Mouse (Mus musculus): Measurements from ENCODE around the gene Ddx39.

The Ddx39 gene

DNA sequence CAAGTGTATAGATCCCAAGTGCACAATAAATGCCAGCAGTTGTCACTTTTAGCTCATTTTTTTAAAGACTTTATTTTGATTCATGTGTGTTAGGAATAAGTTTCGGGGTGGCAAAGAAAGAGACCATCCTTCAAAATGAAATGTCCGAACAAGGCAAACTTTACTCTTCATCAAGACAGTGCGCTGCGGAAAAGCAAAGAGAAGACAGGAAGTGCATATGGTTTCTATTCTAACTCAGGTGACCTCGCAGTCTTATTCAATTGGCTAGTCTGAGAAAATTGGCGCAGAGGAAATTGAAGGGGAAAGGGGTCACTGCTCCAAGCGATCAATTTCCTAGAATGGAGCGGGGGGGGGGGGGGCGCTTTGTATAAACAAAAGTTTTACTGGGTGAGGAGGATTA lies 15.4 kb upstream of the Ddx39 start:
- DNase-seq = no peak

DNA sequence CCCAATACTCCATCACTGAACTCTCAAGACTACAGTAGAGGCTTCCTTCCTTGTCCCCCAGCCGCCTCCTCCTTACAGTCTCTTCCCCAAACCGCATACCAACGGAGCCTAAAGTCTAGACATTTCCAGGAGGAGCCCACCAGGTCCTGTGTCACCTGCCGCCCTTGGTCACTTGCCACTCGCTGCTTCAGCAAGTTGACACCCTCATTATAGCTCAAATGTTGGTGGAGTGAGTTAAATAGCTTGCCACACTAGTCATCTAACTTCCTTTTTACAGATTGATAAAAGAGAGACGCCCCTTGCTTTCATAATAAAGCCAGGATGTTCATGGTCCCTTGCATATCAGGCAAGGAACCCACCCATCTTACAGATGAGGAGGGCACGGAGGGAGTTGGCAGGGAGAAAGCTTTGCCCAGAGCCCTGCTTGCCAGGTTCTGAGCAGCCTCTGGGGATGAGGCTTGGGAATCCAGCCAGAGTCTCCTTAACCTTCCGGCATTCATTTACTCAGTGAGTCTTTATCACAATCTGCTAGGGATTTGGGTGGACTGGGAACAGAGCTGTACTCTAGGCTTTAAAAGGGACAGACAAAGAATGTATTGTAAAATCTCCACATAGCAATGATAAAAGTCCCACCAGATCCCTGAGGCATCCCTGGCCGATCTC lies 14.4 kb upstream of the Ddx39 start:
- peak; percentile 24 to 34 for DNase-seq

- DNase-seq = no peak
Observed at GRCm38 (mm10) chr8:83703426-83703825, 11.6 kb upstream of the Ddx39 start.

DNA sequence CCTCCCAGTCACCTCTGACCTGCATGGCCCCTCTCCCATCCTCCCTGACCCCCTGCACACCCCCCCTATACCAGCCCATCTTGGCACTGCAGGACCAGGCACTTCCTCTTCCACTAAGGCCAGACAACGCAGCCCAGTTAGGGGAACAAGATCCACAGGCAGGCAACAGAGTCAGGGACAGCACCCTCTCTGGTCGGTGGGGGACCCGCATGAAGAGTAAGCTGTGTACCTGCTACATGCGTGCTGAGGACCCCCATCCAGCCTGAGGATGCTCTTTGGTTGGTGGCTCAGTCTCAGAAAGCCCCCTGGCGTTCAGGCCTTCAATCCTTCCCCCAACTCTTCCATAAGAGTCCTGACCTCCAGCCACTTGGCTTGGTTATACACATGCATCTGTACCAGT lies 8.6 kb upstream of the Ddx39 start:
- DNase-seq = no peak

DNA sequence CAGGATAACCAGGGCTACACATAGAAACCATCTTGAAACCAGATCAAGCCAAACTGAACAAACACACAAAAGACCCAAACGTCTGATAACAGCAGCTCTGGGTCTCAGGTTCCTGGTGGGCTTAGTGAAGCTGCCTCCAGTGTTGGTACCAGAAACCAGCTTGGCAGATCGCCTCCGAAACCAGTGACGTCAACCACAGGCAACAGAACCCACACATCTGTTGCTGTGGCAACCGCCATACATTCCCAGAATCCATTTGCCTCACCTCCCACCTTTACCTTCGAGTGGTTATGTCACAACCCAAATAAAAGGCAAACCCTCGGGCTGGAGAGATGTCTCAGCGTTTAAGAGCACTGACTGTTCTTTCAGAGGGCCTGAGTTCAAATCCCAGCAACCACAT lies 7.4 kb upstream of the Ddx39 start:
- DNase-seq = no peak

- no peak for DNase-seq
Observed at GRCm38 (mm10) chr8:83714676-83715030, 324 bp upstream of the Ddx39 start.

DNA sequence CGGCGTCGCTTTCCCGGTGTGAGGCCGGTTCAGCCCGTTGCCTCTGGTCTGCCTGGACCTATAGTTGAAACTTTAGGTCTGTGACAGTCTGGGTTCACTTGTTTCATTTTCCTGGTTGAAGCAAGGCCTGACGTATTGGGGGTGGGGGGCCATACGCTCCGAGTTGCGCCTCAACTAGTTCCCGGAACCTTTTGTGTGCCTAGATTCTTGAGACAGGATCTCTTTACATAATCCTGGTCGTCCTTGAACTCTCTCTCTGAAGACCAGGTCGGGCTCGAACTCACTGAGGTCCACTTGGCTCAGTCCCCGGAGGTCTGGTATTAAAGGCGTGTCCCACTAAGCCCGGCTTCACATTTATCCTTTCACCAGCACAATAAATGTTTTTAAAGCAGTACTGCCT lies 794 bp downstream of the Ddx39 start:
- peak in 1 of 2 experiments; percentile 29 for DNase-seq

- no peak for DNase-seq
Observed at GRCm38 (mm10) chr8:83716563-83716962, 1.6 kb downstream of the Ddx39 start.

DNA sequence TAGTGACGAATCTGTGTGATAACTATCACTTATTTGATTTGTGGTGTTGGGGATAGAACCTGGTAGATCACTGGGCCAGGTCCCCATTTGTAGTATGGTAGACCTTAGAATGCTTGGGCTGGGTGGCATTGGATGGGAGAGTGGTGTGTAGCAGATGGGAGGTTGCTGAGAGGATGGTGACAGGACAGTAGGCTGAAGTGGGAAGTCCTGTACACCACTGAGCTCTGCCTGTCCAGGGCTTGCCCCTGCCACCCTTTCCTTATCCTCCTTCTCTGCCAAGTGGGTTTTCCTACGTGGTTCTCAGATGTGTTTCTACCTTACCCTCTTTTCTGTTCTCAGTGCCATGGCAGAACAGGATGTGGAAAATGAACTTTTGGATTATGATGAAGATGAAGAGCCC lies 4.1 kb downstream of the Ddx39 start:
- no peak for DNase-seq

GRCm38 (mm10) chr8:83719693-83720092 lies 4.7 kb downstream of the Ddx39 start:
- no peak for DNase-seq

DNA sequence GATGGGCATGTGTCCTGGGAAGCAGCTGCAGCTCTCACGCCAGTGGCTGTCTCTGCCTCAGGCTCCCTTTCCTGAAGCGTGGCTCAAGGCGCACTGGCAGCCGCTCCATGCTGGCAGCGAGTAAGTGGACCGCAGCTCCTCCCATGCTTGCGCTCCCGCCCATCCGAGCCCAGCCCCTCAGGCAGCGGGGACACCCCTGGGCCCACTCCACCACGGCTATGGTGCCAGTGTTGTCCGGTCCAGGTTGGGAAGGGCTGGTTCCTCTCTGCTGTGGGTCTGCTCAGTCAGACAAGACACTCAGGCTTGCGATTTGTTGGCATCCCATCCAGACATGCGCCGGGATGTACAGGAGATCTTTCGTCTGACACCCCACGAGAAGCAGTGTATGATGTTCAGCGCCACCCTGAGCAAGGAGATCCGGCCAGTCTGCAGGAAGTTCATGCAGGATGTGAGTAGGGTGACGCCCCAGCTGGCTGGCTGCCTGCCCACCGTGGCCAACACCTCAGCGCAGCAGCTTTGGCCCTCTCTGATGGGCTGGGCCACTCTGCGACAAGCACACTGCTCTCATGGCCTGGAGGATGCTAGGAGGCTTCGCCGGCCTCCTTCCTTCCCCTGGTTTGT lies 6.5 kb downstream of the Ddx39 start:
- DNase-seq = no peak

- no peak for DNase-seq
Observed at GRCm38 (mm10) chr8:83722631-83723030, 7.7 kb downstream of the Ddx39 start.

DNA sequence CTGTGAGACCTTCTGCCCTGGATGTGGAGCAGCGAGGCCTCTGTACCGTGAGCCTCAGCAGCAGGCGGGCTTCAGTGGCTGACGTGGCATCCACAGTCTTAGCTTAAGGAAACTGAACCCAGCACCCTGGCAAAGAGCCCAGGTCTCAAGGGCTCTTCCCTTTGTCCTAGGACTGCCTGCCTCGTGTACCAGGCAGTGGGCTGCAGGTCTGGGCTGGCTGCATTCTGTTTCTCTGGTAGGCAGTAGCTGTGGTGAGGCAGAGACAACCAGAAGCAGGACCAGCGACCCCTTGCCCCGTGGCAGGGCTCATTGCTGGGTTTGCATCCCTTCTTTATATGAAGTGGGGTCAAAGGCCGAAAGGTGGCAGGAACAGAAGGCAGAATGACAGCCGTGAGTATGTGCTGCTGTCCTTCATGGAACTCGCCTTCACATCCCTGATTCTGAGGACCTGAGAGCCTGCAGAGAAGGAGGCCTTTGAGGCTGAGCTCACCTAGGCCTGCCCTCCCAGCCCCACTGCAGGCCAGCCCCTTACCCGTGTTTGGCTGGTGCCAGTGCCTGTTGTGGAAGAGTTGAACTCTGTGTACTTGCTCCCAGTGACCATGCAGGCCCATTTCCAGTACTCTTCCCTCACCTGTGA lies 8.6 kb downstream of the Ddx39 start:
- DNase-seq = no peak

DNA sequence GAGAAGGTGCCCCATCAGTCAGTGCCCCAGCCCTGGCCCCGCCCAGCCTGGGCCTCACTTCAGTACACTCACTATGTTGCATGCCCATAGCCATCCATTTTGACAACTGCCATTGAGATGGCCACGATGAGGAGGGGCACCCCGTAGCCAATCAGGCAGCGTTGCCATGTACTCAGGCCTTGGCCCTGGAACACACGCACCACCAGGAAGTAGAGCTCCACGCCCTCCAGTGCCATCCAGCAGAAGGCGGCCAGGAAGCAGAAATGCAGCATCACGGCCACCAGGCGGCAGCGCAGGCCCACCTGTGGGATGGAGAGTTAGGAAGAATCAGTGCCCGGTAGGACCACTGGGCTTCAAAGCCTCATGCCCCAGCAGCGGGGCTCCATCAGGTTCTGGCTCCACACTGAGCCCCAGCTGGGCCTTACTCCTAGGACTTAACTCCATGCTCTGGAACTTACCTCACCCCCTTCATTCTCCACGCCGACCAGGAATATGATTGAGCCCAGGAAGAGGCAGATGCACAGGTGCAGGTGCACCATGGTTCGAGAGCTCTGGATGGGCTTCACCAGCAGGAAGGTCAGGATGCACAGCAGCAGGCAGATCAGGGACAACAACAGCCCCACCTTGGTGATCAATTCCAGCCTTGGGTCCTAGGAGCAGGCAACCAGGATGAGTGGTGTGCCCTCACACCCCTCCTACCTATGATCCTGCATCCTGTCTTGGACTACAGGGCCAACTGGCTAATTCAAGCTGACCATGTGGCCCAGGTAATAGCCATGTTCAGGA lies 9.9 kb downstream of the Ddx39 start:
- DNase-seq = peak; percentile 90 to 92

GRCm38 (mm10) chr8:83725521-83726102 lies 10.6 kb downstream of the Ddx39 start:
- DNase-seq = no peak

DNA sequence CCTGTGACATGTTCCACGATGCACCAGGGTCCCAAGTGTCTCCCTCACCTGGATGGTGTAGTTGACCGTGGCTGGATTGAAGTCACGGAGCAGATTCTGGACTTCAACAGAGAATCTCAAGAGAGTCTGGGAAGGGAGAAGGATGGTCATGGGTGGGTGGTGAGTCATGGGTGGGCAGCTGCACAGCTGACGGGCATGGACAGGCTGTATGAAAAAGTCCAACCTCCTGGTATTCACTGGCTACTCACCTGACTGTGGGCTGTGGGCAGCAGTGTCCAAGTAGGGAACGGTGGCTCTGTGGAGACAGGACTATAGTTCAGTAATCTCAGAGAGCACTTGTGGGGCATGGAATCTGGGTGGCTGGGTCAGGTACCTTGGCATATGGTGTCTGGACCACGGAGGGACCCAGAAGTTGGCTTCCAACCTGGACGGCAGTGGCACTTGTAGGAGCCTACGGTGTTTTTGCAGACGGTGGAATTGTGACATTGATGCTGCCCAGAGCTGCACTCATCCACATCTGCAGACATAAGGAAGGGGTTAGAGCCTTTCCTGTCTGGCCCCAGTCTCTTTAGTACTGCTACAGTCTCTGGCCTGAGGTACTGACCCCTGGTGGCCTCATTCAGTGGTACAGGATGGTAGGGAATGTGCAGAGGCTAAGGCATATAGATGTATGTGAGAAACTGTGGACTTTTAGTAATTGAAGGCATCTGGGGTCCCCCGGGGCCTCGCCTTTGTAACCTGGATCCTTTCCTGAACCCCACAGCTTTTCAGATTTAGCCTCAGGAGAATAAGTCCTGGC lies 14.2 kb downstream of the Ddx39 start:
- peak; percentile 53 for DNase-seq

- DNase-seq = no peak
Observed at GRCm38 (mm10) chr8:83731906-83732305, 16.9 kb downstream of the Ddx39 start.

DNA sequence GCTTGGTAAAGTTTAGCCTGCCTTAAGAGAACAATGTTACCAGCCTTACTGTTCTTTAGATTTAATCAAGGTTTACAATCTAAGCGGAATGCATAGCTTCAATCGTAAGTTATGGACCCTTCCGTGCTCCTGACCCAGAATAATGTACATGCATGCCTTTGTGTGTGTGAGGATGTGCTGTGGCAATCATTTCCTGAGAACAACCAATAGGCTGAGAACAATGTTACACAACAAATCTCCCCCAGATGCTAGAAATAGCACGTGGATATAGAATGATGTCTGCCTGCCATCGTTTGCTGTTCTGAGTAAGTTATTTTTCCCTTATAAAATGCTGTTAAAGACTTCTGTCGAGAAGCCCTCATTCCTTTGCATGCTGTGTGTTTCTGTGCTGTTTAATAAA lies 17.9 kb downstream of the Ddx39 start:
- DNase-seq = no peak

DNA sequence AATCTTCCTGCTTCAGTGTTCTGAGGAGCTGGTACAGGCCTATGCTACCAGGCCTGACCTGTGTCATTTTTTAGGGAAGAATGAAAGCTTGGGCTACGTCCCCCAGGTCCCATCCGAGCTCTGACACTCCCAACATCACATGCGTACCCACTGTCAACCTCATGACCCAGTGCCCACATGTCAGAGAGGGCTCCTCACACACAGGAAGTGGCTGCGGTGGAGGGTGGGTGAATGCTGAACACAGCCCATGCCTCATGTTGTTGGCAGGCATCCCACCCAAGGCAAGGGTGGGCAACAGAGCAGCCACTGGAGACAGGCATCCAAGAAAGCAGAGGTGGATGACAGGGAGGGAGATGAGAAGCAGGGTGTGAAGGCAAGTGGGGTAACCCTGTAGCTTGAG lies 21.7 kb downstream of the Ddx39 start:
- no peak for DNase-seq

DNA sequence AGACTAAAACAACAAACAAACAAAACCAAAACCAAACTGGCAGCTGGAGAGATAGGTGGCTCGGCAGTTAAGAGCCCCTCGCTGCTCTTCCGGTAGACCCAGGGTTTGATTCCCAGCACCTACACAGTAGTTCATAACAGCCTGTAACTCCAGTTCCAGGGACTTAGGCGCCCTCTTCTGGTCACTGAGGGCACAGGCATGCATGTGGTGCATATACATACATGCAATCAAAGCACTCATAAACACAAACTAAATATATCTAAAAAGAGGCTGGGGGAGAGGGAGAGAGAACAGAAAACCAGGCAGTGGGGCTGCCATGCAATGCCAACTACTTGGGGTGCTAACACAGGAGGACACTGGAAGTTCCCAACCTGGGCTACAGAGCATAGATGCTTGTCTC lies 22.4 kb downstream of the Ddx39 start:
- DNase-seq = no peak

- DNase-seq = peak in 1 of 2 experiments; percentile 24
Observed at GRCm38 (mm10) chr8:83737852-83738562, 23.0 kb downstream of the Ddx39 start.
